15 mouse cellular contexts compared by ENCODE assay signal in the genomic region with DNA sequence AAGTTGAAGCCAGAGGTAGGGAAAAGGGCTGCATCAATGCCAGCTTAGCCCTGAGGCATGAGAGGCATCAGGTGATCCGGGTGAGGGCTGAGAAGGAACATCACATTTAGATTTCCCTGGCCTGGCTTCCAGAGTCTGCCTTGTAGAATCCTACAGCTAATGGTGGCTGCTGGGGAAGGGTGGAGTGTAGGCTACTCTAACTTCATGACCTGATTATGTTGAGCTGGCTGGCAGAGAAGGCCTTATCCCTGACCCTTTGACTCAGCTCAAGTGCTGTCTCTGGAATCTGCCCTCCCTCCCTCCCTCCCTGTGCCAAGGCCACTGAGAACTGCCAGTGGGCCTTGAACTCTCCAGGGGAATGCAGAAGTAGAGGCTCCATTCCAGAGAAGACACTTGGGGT. TPM values are rescaled to one million over a fixed set of nuclear protein-coding genes. Genes with fewer than 3 reads are reported as not detected.
DNase-seq lines count a peak whose midpoint lies in the region; ATAC-seq lines count a peak whose summit lies in the region.
"Had no signal": no experiment of that assay in that cellular context is flagged by ENCODE, and none has a peak within 500 bp of the region (broad histone marks: within the 10 kb centered on the region; RNA-seq: fewer than 3 reads in every experiment).

No protein-coding gene starts in this region.

- no peaks in the 10 kb centered on the region for H3K9me3 ChIP-seq in heart, embryonic 15.5 days (replicated peaks)
- no peaks in the 10 kb centered on the region for H3K9me3 ChIP-seq in megakaryocyte, embryonic 14.5 days
- H3K9me3 ChIP-seq: hindbrain, embryonic 13.5 days had no signal

- H3K27me3 ChIP-seq in heart, embryonic 15.5 days = no peaks in the 10 kb centered on the region
- H3K27me3 ChIP-seq in megakaryocyte, embryonic 14.5 days (replicated peaks) = peaks cover 8% of the 10 kb centered on the region

- H3K4me2 ChIP-seq in heart, embryonic 15.5 days = no peak overlapping the region
- H3K4me2 ChIP-seq: hindbrain, embryonic 13.5 days; lung, embryonic 14.5 days had no signal

- H3K27ac ChIP-seq in heart, embryonic 15.5 days = peak overlapping the region; percentile 41
- H3K27ac ChIP-seq: hindbrain, embryonic 13.5 days; left cerebral cortex, adult 2 months had no signal

- H3K9ac ChIP-seq in heart, embryonic 15.5 days = no peak overlapping the region
- H3K9ac ChIP-seq: lung, embryonic 14.5 days had no signal

- 50% methylated on average over 1 of the region's 1 CpGs for WGBS in heart, embryonic 15.5 days

- peak; percentile 56 for DNase-seq in gastrocnemius, adult 18-20 months (ENCODE audit: low spot score)
- no peak for DNase-seq in gastrocnemius, postnatal 10 days
- DNase-seq in heart, adult 9 months (ENCODE audit: low spot score in 2 of 2) = no peak
- peak; percentile 63 for DNase-seq in skeletal muscle tissue, adult 2 months (ENCODE audit: low read depth, low spot score)
- no peak for DNase-seq in left cerebral cortex, postnatal 36 days (ENCODE audit: low spot score in 2 of 2)
- DNase-seq: cerebellum, adult 9-10 months; lung, embryonic 14.5 days had no signal

- intact Hi-C loops in left cerebral cortex, postnatal 36 days (cut with DNase I) = no loop called here

- no peak overlapping the region for H3K4me3 ChIP-seq in heart, embryonic 15.5 days
- H3K4me3 ChIP-seq in megakaryocyte, embryonic 14.5 days (replicated peaks) = peak overlapping the region; percentile 31
- H3K4me3 ChIP-seq: hindbrain, embryonic 13.5 days; left cerebral cortex, adult 2 months had no signal

- ATAC-seq in heart, embryonic 15.5 days (replicated peaks; ENCODE audit: insufficient number of reproducible peaks, insufficient read depth, low FRiP score, low read depth) = no peak
- ATAC-seq in megakaryocyte, adult 5-6 weeks (ENCODE audit: poor library complexity, severe bottlenecking) = no peak
- ATAC-seq: forebrain, embryonic 14.5 days; intestine, postnatal 0 days; midbrain, embryonic 16.5 days had no signal

- H3K4me1 ChIP-seq in heart, embryonic 15.5 days (replicated peaks) = peaks cover 57% of the 10 kb centered on the region
- H3K4me1 ChIP-seq in megakaryocyte, embryonic 14.5 days = peaks cover 93% of the 10 kb centered on the region

- no peaks in the 10 kb centered on the region for H3K36me3 ChIP-seq in heart, embryonic 15.5 days
- peaks cover 80% of the 10 kb centered on the region for H3K36me3 ChIP-seq in megakaryocyte, embryonic 14.5 days (replicated peaks; ENCODE audit: low read length)
- H3K36me3 ChIP-seq: hindbrain, embryonic 13.5 days had no signal

RNA-seq across cellular contexts. Expression of a gene that starts 24.4 kb away (rescaled TPM):
- 10 to 100 TPM; 40.6 to 41.6 TPM for total RNA-seq in gastrocnemius, adult 18-20 months (2021)
- total RNA-seq in gastrocnemius, postnatal 10 days (2021) = 10 to 100 TPM; 58.2 to 82.8 TPM
- 6.3 and 8.5 TPM in 2 replicates for polyA plus RNA-seq in heart, embryonic 15.5 days (2015; fragmentation: Nextera tagmentation; extraction: Ambion mirVana)
- 42.4 and 114 TPM in 2 replicates for polyA plus RNA-seq in megakaryocyte, embryonic 14.5 days (2012; ENCODE audit: insufficient read depth, low replicate concordance)
- 3.0 and 4.4 TPM in 2 replicates for total RNA-seq in megakaryocyte, adult 5-6 weeks (2015)
- 0.77 and 3.6 TPM in 2 replicates for total RNA-seq in megakaryocyte, adult 5-6 weeks (2017)
- total RNA-seq in left cerebral cortex, postnatal 36 days (2021) = 100 to 1,000 TPM in 1 of 2 experiments, 10 to 100 TPM in 1; 91.3 to 110 TPM

Comparison
In these comparisons a context has a peak if more than half of its experiments do, and no peak if none do; other contexts are left out.
1. DNase-seq: peak in gastrocnemius, adult 18-20 months (single experiment) and skeletal muscle tissue, adult 2 months (single experiment); none in gastrocnemius, postnatal 10 days (single experiment), heart, adult 9 months (0 of 2) and left cerebral cortex, postnatal 36 days (0 of 2).
2. RNA of a gene that starts 24.4 kb away (total RNA-seq): 91.3 to 110 TPM in left cerebral cortex, postnatal 36 days, 58.2 to 82.8 TPM in gastrocnemius, postnatal 10 days and 40.6 to 41.6 TPM in gastrocnemius, adult 18-20 months; 0.77 to 4.4 TPM in megakaryocyte, adult 5-6 weeks; every median in the first group is over 4 times any median in the second.